Mouse (Mus musculus): ENCODE results near the gene Efna5.

GRCm38 (mm10) chr17:62827549-62827948 is 53.6 kb downstream of the Efna5 start:
- TF ChIP-seq CTCF (IDR thresholded peaks at IDR 0.05; ENCODE audit: low read depth, low read length) (no peak), POLR2AphosphoS5 (IDR thresholded peaks at IDR 0.05; ENCODE audit: insufficient replicate concordance, low read depth, low read length) (no peak)
